Mouse (Mus musculus) stomach, postnatal 0 days (tissue): Measurements from ENCODE around the gene Ctsa.

ENCODE experiments used
- CTCF ChIP-seq: IDR thresholded peaks from 2 replicates; pipeline ENCODE4 v1.5.1; 2016; ENCODE audit warnings: antibody characterized with exemption, low read depth, mild to moderate bottlenecking, moderate library complexity
- EP300 ChIP-seq: optimal IDR thresholded peaks from 2 replicates; pipeline ENCODE3; 2016; ENCODE audit warnings: antibody characterized with exemption

GRCm38 (mm10) chr2:164795868-164796267 lies 36.8 kb upstream of the Ctsa start:
- TF ChIP-seq CTCF = no peak
- TF ChIP-seq EP300 = no peak
